Mouse (Mus musculus): ENCODE data around the gene Ppbp. TPM values are rescaled to one million over a fixed set of nuclear protein-coding genes. Genes with fewer than 3 reads are reported as not detected.

The Ppbp gene
- total RNA-seq (2023): 1.3 TPM

GRCm38 (mm10) chr5:90768218-90768617 is at the start of gene Ppbp:
Gene Ppbp (plus strand): TSS chr5:90768518.

GRCm38 (mm10) chr5:90759077-90760065 is 8.9 kb upstream of the Ppbp start, which contains the start of gene Cxcl5:
Gene Cxcl5 (plus strand): TSS chr5:90759360.

GRCm38 (mm10) chr5:90771880-90772653 is 3.7 kb downstream of the Ppbp start, which contains the start of gene Pf4:
Gene Pf4 (plus strand): TSS chr5:90772435.

GRCm38 (mm10) chr5:90785659-90786588 is 17.6 kb downstream of the Ppbp start, which contains the start of gene Cxcl3:
Gene Cxcl3 (plus strand): TSS chr5:90786103.

GRCm38 (mm10) chr5:90794195-90794625 is 25.9 kb downstream of the Ppbp start, which contains the start of gene Cxcl15:
Gene Cxcl15 (plus strand): TSS chr5:90794534.

Other genes with a start within 250 kb of the Ppbp start
- gene Afm, start 249.6 kb upstream of the Ppbp start, total RNA-seq (2023): not detected
- gene 5830473C10Rik, start 207.4 kb upstream of the Ppbp start, total RNA-seq (2023): not detected
- gene Rassf6, start 127.9 kb upstream of the Ppbp start, total RNA-seq (2023): 0.34 TPM
- gene Cxcl5, start 9.2 kb upstream of the Ppbp start, total RNA-seq (2023): not detected
- not detected for gene Pf4, start 3.9 kb downstream of the Ppbp start, total RNA-seq (2023)
- gene Cxcl3, start 17.6 kb downstream of the Ppbp start, total RNA-seq (2023): not detected
- gene Cxcl15, start 26.0 kb downstream of the Ppbp start, total RNA-seq (2023): not detected
- gene Cxcl1, start 122.7 kb downstream of the Ppbp start, total RNA-seq (2023): not detected
- 4.7 TPM for gene Cxcl2, start 135.4 kb downstream of the Ppbp start, total RNA-seq (2023)
- gene Mthfd2l, start 162.6 kb downstream of the Ppbp start, total RNA-seq (2023): 3.9 TPM

All from CD8-positive naive resting alpha-beta T cell, adult 57 days (primary cell).